Mouse (Mus musculus): ENCODE results near the gene Gnptab. TPM values are rescaled to one million over a fixed set of nuclear protein-coding genes. Genes with fewer than 3 reads are reported as not detected.
A peak's percentile ranks its signal among the peaks of the same experiment; 100 is the strongest.

The Gnptab gene
- total and polyA plus RNA-seq, 3 experiments, result 14.2 to 24.1 TPM; not detected in 1

GRCm38 (mm10) chr10:88399271-88399670, 20.3 kb downstream of the Gnptab start:
- H3K4me3 ChIP-seq (ENCODE audit: control insufficient read depth in 1 of 2, insufficient read depth in 1 of 2, low read depth in 2 of 2, low read length in 2 of 2), result no peak overlapping the region
- H3K27me3 ChIP-seq (ENCODE audit: control insufficient read depth in 1 of 2, insufficient read depth in 2 of 2, low read length in 2 of 2), result no peaks in the 10 kb centered on the region
- no peaks in the 10 kb centered on the region for H3K9me3 ChIP-seq (replicated peaks; ENCODE audit: insufficient read depth, low read length)
- peaks cover 0 to 20% of the 10 kb centered on the region in 2 experiments; a peak in 2 of 4 replicates for H3K36me3 ChIP-seq (ENCODE audit: control insufficient read depth in 1 of 2, insufficient read depth in 2 of 2, low read length in 2 of 2)
- peak; percentile 79 for DNase-seq (ENCODE audit: low read depth, low spot score)
- no peak overlapping the region for H3K9ac ChIP-seq (ENCODE audit: control insufficient read depth, low read depth, low read length, poor library complexity, severe bottlenecking)
- H3K4me1 ChIP-seq (ENCODE audit: control insufficient read depth in 1 of 2, insufficient read depth in 2 of 2, low read length in 2 of 2), result peaks cover 10 to 21% of the 10 kb centered on the region in 2 experiments
- H3K27ac ChIP-seq (ENCODE audit: control insufficient read depth, low read depth, low read length), result peak overlapping the region; percentile 35
- H3K79me2 ChIP-seq (ENCODE audit: control insufficient read depth, insufficient read depth, low read length, poor library complexity), result peaks cover 12% of the 10 kb centered on the region; the same call in 1 of the 2 replicates
- no peak for TF ChIP-seq TCF12 (IDR thresholded peaks at IDR 0.05; ENCODE audit: low read depth, low read length)
- TF ChIP-seq UBTF (IDR thresholded peaks at IDR 0.05; ENCODE audit: borderline replicate concordance, insufficient read depth, low read depth, low read length), result 0 out of 2 replicates have a peak, but pooled peaks have one; percentile 76
- peak; percentile 82 for TF ChIP-seq TBP (IDR thresholded peaks at IDR 0.05; ENCODE audit: low read depth, low read length)
- no peak for TF ChIP-seq NELFE (IDR thresholded peaks at IDR 0.05; ENCODE audit: low read depth, low read length)
- no peak for TF ChIP-seq HCFC1 (IDR thresholded peaks at IDR 0.05; ENCODE audit: low read depth, low read length)
- TF ChIP-seq MYB (IDR thresholded peaks at IDR 0.05; ENCODE audit: low read depth, low read length), result no peak

- TF ChIP-seq NELFE (IDR thresholded peaks at IDR 0.05; ENCODE audit: low read depth, low read length), result no peak
- TF ChIP-seq RAD21 (IDR thresholded peaks at IDR 0.05; ENCODE audit: low read depth, low read length), result no peak
- no peak for TF ChIP-seq SIN3A (IDR thresholded peaks at IDR 0.05; ENCODE audit: low read length)
- no peak for TF ChIP-seq EP300 (IDR thresholded peaks at IDR 0.05; ENCODE audit: low read depth in 1 of 2, low read length in 2 of 2)
- no peak for DNase-seq (ENCODE audit: low read depth, low spot score)
- no peak overlapping the region for H3K4me3 ChIP-seq (ENCODE audit: control insufficient read depth in 1 of 2, insufficient read depth in 1 of 2, low read depth in 2 of 2, low read length in 2 of 2)
- H3K27me3 ChIP-seq (ENCODE audit: control insufficient read depth in 1 of 2, insufficient read depth in 2 of 2, low read length in 2 of 2), result no peaks in the 10 kb centered on the region
- H3K9ac ChIP-seq (ENCODE audit: control insufficient read depth, low read depth, low read length, poor library complexity, severe bottlenecking), result no peak overlapping the region
- H3K4me1 ChIP-seq (ENCODE audit: control insufficient read depth in 1 of 2, insufficient read depth in 2 of 2, low read length in 2 of 2), result peaks cover 10 to 18% of the 10 kb centered on the region in 2 experiments
- no peaks in the 10 kb centered on the region for H3K9me3 ChIP-seq (replicated peaks; ENCODE audit: insufficient read depth, low read length)
- peaks cover 0 to 16% of the 10 kb centered on the region in 2 experiments; a peak in 3 of 4 replicates for H3K36me3 ChIP-seq (ENCODE audit: control insufficient read depth in 1 of 2, insufficient read depth in 2 of 2, low read length in 2 of 2)
- H3K27ac ChIP-seq (ENCODE audit: control insufficient read depth, low read depth, low read length), result no peak overlapping the region
- H3K79me2 ChIP-seq (ENCODE audit: control insufficient read depth, insufficient read depth, low read length, poor library complexity), result peaks cover 6% of the 10 kb centered on the region; the same call in 1 of the 2 replicates
Observed at GRCm38 (mm10) chr10:88403021-88403420, 24.1 kb downstream of the Gnptab start.

GRCm38 (mm10) chr10:88404220-88404619, 25.3 kb downstream of the Gnptab start:
- no peak for DNase-seq (ENCODE audit: low read depth, low spot score)
- TF ChIP-seq ELF1 (IDR thresholded peaks at IDR 0.05; ENCODE audit: low read depth, low read length), result no peak
- TF ChIP-seq NRF1 (IDR thresholded peaks at IDR 0.05; ENCODE audit: insufficient read depth, low read depth, low read length, poor library complexity, severe bottlenecking), result no peak
- TF ChIP-seq SMC3 (IDR thresholded peaks at IDR 0.05; ENCODE audit: low read depth, low read length), result no peak
- TF ChIP-seq ZNF384 (IDR thresholded peaks at IDR 0.05; ENCODE audit: low read depth, low read length), result no peak
- no peak for TF ChIP-seq CHD1 (IDR thresholded peaks at IDR 0.05; ENCODE audit: low read depth, low read length)
- no peak for TF ChIP-seq POLR2A (IDR thresholded peaks at IDR 0.05; ENCODE audit: control insufficient read depth in 1 of 2, insufficient read depth in 1 of 2, low read depth in 1 of 2, low read length in 2 of 2, poor library complexity in 1 of 2)
- no peak for TF ChIP-seq MAX (IDR thresholded peaks at IDR 0.05; ENCODE audit: low read length)
- no peak for TF ChIP-seq TCF12 (IDR thresholded peaks at IDR 0.05; ENCODE audit: low read depth, low read length)
- TF ChIP-seq RAD21 (IDR thresholded peaks at IDR 0.05; ENCODE audit: low read depth, low read length), result no peak
- TF ChIP-seq MYB (IDR thresholded peaks at IDR 0.05; ENCODE audit: low read depth, low read length), result no peak
- TF ChIP-seq JUND (IDR thresholded peaks at IDR 0.05; ENCODE audit: low read depth, low read length), result no peak
- no peak for TF ChIP-seq ZC3H11A (IDR thresholded peaks at IDR 0.05; ENCODE audit: low read depth, low read length)
- no peak for TF ChIP-seq GATA1 (IDR thresholded peaks at IDR 0.05; ENCODE audit: low read depth, low read length)
- TF ChIP-seq USF2 (IDR thresholded peaks at IDR 0.05; ENCODE audit: borderline replicate concordance in 1 of 2, insufficient read depth in 1 of 2, low read depth in 1 of 2, low read length in 2 of 2), result no peak
- TF ChIP-seq ZMIZ1 (IDR thresholded peaks at IDR 0.05; ENCODE audit: low read depth, low read length), result no peak
- no peak for TF ChIP-seq POLR2AphosphoS2 (IDR thresholded peaks at IDR 0.05; ENCODE audit: low read length)
- Histone ChIP-seq H3K36me3 (ENCODE audit: control insufficient read depth in 1 of 2, insufficient read depth in 2 of 2, low read length in 2 of 2) (peaks cover 0 to 5% of the 10 kb centered on the region in 2 experiments; a peak in 3 of 4 replicates), H3K79me2 (ENCODE audit: control insufficient read depth, insufficient read depth, low read length, poor library complexity) (peaks cover 6% of the 10 kb centered on the region; the same call in 1 of the 2 replicates), H3K9me3 (replicated peaks; ENCODE audit: insufficient read depth, low read length) (no peaks in the 10 kb centered on the region), H3K9ac (ENCODE audit: control insufficient read depth, low read depth, low read length, poor library complexity, severe bottlenecking) (no peak overlapping the region), H3K4me1 (ENCODE audit: control insufficient read depth in 1 of 2, insufficient read depth in 2 of 2, low read length in 2 of 2) (peaks cover 2 to 6% of the 10 kb centered on the region in 2 experiments), H3K4me3 (ENCODE audit: control insufficient read depth in 1 of 2, insufficient read depth in 1 of 2, low read depth in 2 of 2, low read length in 2 of 2) (no peak overlapping the region), H3K27ac (ENCODE audit: control insufficient read depth, low read depth, low read length) (no peak overlapping the region), H3K27me3 (ENCODE audit: control insufficient read depth in 1 of 2, insufficient read depth in 2 of 2, low read length in 2 of 2) (no peaks in the 10 kb centered on the region)
